Mouse (Mus musculus) hindbrain, embryonic 14.5 days (tissue): ENCODE measurements around the gene Mmp24. TPM values are rescaled to one million over a fixed set of nuclear protein-coding genes. Genes with fewer than 3 reads are reported as not detected.

Experiments
- ATAC-seq: fragments of 200-750 bp; cut with Nextera tagmentation; 2 replicates; pipeline ENCODE4 v1.8.0; 2017; ENCODE audit warnings: moderate number of reproducible peaks, mild to moderate bottlenecking, moderate TSS enrichment, moderate library complexity; ENCODE audit not compliant: low FRiP score
- DNase-seq: peaks from one replicate; pipeline ENCODE4 v3.0.0-alpha.2; 2015; ENCODE audit warnings: low spot score
- H3K27ac ChIP-seq: fragments of 300-500 bp; sonication (generic); 2 replicates; pipeline ENCODE4 v1.5.1; 2014; ENCODE audit warnings: mild to moderate bottlenecking, moderate library complexity
- H3K27me3 ChIP-seq: fragments of 300-500 bp; sonication (generic); 2 replicates; pipeline ENCODE4 v1.6.1; 2014; ENCODE audit warnings: mild to moderate bottlenecking, low read length, mixed read lengths; ENCODE audit not compliant: control insufficient read depth, insufficient read depth
- H3K36me3 ChIP-seq: fragments of 300-500 bp; sonication (generic); replicated peaks from 2 replicates; pipeline ENCODE4 v1.6.1; 2014; ENCODE audit not compliant: control insufficient read depth, insufficient read depth
- H3K4me1 ChIP-seq: fragments of 300-500 bp; sonication (generic); replicated peaks from 2 replicates; pipeline ENCODE4 v1.6.1; 2014; ENCODE audit warnings: antibody characterized with exemption, low read length, mixed read lengths; ENCODE audit not compliant: control insufficient read depth, insufficient read depth
- H3K4me2 ChIP-seq: fragments of 300-500 bp; sonication (generic); replicated peaks from 2 replicates; pipeline ENCODE4 v1.6.1; 2014; ENCODE audit warnings: mild to moderate bottlenecking, moderate library complexity
- H3K4me3 ChIP-seq: fragments of 300-500 bp; sonication (generic); replicated peaks from 2 replicates; pipeline ENCODE4 v1.5.1; 2014; ENCODE audit warnings: mild to moderate bottlenecking, low read length
- H3K9ac ChIP-seq: fragments of 300-500 bp; sonication (generic); 2 replicates; pipeline ENCODE4 v1.6.1; 2014
- H3K9me3 ChIP-seq: fragments of 300-500 bp; sonication (generic); 2 replicates; pipeline ENCODE4 v1.6.1; 2016; ENCODE audit warnings: low read length; ENCODE audit not compliant: control insufficient read depth
- WGBS: fragments of 180-500 bp; shearing (Covaris S2); extraction: QIAGEN DNeasy Blood & Tissue Kit; methylation state at CpG from one replicate; pipeline ENCODE4 v1.1.7; 2014; 5-methylcytosine and 5-hydroxymethylcytosine counted together
- polyA plus RNA-seq: library from polyadenylated mRNA; unstranded; fragments of >200 nt; fragmentation: Nextera tagmentation; extraction: Ambion mirVana; gene quantifications from 2 replicates; pipeline ENCODE4 v1.2.1, GENCODE M21; 2014

Gene Mmp24
- polyA plus RNA-seq, 1 experiment from 2014 or later = 17.9 TPM

DNA sequence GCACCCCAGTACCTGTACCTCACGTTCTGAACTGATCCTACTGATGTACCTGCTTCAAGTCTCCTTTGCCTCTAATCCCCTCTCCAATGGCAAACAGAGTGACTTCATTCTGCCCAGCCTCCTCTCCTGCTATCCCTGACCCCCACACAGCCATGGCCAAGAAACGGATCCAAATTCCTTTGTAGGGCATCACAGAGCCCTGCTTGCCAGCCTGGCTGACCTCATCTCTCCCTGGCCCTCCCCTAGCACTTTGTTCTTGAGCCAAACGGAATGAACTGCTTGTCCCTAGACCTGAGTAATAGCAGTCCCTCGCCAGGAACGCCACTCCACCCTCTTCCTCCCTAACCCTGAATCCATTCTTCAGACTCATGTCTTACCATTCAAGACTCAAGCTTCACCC lies 31.4 kb downstream of the Mmp24 start:
- Histone ChIP-seq H3K4me2 (no peak overlapping the region), H3K9ac (no peak overlapping the region), H3K4me1 (no peaks in the 10 kb centered on the region), H3K4me3 (no peak overlapping the region), H3K36me3 (peaks cover 39% of the 10 kb centered on the region; the same call in 1 of the 2 replicates), H3K27ac (no peak overlapping the region), H3K9me3 (no peaks in the 10 kb centered on the region), H3K27me3 (no peaks in the 10 kb centered on the region)
- no peak for DNase-seq
- 76% methylated on average over 5 of the region's 5 CpGs for WGBS
- ATAC-seq = no peak

GRCm38 (mm10) chr2:155807408-155807807 lies 32.3 kb downstream of the Mmp24 start:
- Histone ChIP-seq H3K9ac (no peak overlapping the region), H3K27ac (no peak overlapping the region), H3K4me2 (no peak overlapping the region), H3K9me3 (no peaks in the 10 kb centered on the region), H3K36me3 (peaks cover 38% of the 10 kb centered on the region; the same call in 1 of the 2 replicates), H3K4me1 (no peaks in the 10 kb centered on the region), H3K27me3 (no peaks in the 10 kb centered on the region), H3K4me3 (no peak overlapping the region)
- DNase-seq (no peak), ATAC-seq (no peak)
- 57% methylated on average over 4 of the region's 4 CpGs for whole genome bisulfite sequencing

DNA sequence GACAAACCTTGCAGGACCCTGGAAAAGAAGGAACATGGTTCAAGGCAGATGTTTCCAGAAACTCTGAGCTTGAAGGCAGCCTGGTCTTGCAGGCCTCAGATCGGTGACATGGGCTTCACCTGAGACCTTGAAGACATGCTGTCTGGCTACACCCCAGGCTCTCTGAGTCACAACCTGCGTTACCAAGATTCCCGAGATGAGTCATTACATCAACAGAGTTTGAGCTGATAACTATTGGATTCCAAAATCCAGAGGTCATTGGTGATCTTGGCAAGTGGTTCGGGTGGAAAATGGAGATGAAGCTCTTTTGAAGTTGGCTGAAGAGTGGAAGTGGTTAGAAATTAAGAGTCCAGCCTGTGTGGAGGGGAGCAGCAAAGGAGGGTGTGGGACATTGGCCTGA lies 34.5 kb downstream of the Mmp24 start:
- peaks cover 41% of the 10 kb centered on the region; the same call in 1 of the 2 replicates for H3K36me3 ChIP-seq
- H3K4me3 ChIP-seq = no peak overlapping the region
- no peak overlapping the region for H3K27ac ChIP-seq
- no peaks in the 10 kb centered on the region for H3K4me1 ChIP-seq
- no peak overlapping the region for H3K4me2 ChIP-seq
- DNase-seq (no peak), ATAC-seq (no peak)
- no peaks in the 10 kb centered on the region for H3K9me3 ChIP-seq
- 91% methylated on average over 4 of the region's 4 CpGs for WGBS
- H3K27me3 ChIP-seq = no peaks in the 10 kb centered on the region
- no peak overlapping the region for H3K9ac ChIP-seq

GRCm38 (mm10) chr2:155811821-155812396 lies 36.8 kb downstream of the Mmp24 start:
- no peak for ATAC-seq
- WGBS = 41% methylated on average over 16 of the region's 16 CpGs
- no peak overlapping the region for H3K27ac ChIP-seq
- DNase-seq = peak; percentile 79
- no peaks in the 10 kb centered on the region for H3K9me3 ChIP-seq
- H3K4me2 ChIP-seq = no peak overlapping the region
- no peak overlapping the region for H3K9ac ChIP-seq
- no peaks in the 10 kb centered on the region for H3K27me3 ChIP-seq
- peaks cover 63% of the 10 kb centered on the region for H3K36me3 ChIP-seq
- no peaks in the 10 kb centered on the region for H3K4me1 ChIP-seq
- H3K4me3 ChIP-seq = no peak overlapping the region

DNA sequence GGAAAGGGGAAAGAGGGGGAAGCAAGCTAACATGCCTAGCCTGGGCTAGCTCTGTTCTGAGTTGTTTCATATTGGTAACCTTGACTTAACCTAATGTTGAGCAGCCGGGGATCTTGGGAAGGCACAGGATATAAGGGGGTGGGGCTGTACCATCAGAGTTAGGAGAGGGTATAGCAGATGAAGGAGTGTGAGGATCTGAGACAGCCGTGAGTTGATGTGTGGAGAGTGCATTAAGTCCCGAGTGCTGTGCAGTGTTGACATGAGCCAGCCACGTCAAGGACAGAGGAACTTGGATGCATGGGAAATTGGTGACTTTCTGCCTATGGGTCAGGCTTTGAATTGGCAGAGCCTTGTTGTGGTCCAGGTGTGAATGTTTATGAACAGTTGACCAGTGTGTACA lies 37.5 kb downstream of the Mmp24 start:
- H3K9me3 ChIP-seq = no peaks in the 10 kb centered on the region
- no peaks in the 10 kb centered on the region for H3K27me3 ChIP-seq
- DNase-seq (no peak), ATAC-seq (no peak)
- H3K27ac ChIP-seq = no peak overlapping the region
- H3K36me3 ChIP-seq = peaks cover 63% of the 10 kb centered on the region
- H3K4me1 ChIP-seq = peaks cover under 1% of the 10 kb centered on the region; the same call in 1 of the 2 replicates
- H3K9ac ChIP-seq = no peak overlapping the region
- WGBS = 82% methylated on average over 4 of the region's 4 CpGs
- no peak overlapping the region for H3K4me2 ChIP-seq
- H3K4me3 ChIP-seq = no peak overlapping the region

GRCm38 (mm10) chr2:155814829-155815228 lies 39.7 kb downstream of the Mmp24 start:
- H3K9me3 ChIP-seq = no peaks in the 10 kb centered on the region
- WGBS = 31% methylated on average over 5 of the region's 5 CpGs
- no peak overlapping the region for H3K4me2 ChIP-seq
- H3K36me3 ChIP-seq = peaks cover 59% of the 10 kb centered on the region
- H3K4me3 ChIP-seq = no peak overlapping the region
- no peak overlapping the region for H3K9ac ChIP-seq
- DNase-seq (no peak), ATAC-seq (no peak)
- H3K4me1 ChIP-seq = peaks cover 16% of the 10 kb centered on the region
- no peak overlapping the region for H3K27ac ChIP-seq
- no peaks in the 10 kb centered on the region for H3K27me3 ChIP-seq

DNA sequence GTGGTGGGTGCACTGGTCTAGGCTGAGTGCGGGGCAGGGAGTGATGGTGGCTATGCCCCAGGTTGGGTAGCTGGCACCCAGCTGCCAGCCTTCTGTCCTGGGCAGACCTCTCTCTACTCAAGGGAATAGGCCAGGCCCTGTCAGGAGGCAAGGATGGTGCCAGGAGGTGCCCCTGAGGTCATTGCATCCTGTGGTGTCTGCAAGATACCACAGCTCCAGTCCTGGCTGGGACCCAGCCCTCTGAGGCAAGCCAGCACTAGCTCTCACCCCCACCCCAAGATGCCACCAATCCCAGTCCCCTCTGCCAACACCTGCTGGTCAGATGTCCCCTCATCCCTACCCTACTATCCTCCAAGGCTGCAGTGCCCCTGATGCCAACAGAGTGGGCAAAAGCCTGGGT lies 41.0 kb downstream of the Mmp24 start:
- ATAC-seq (no peak), DNase-seq (no peak)
- H3K27ac ChIP-seq = no peak overlapping the region
- peaks cover 16% of the 10 kb centered on the region for H3K4me1 ChIP-seq
- no peak overlapping the region for H3K4me3 ChIP-seq
- no peaks in the 10 kb centered on the region for H3K9me3 ChIP-seq
- no peak overlapping the region for H3K9ac ChIP-seq
- H3K27me3 ChIP-seq = no peaks in the 10 kb centered on the region
- WGBS = 94% methylated on average over 1 of the region's 1 CpGs
- peaks cover 64% of the 10 kb centered on the region for H3K36me3 ChIP-seq
- no peak overlapping the region for H3K4me2 ChIP-seq

DNA sequence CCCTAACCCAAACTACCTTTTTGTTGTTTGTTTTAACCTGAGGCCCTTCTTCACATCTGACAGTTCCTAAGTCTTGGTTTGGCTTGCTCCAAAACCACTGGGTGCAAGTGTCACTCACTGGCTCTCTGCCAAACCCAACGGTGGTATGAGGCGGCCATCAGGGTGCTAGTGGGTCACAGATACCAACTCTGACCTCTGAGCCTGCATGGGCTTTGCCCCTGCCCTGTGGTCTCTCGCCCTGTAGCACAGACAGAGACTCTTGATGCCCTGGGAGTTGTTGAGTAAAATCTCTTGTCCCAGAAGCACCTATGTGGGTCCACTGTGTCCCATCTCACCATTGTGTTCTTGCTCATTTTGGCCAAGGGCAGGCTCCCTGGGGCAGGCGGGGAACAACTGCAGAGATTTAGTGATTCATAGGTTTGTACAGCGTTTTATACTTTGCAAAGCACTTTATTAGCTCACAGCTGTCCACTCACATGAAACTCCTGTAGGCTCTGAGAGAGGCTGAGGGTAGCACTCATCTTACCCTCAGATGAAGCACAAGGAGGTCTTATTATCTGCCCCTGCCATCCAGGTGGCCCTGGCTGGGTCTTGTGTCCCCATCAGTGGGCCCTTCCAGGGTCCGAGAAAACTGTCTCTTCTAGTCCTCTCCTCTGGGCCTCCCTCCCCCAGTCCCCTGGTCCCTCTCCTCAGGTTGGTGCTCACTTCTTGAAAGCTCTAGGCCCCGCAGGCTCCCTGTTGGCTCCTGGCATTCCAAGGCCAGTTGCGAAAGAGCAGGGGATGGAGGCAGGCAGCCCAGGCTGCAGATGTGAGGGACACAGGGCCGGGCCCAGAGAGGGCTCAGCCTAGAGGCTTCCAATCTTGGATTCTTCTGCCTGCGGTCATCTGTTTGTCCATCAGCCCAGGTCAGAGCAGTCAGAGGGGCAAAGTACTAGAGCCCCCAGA lies 42.4 kb downstream of the Mmp24 start:
- Histone ChIP-seq H3K4me1 (peaks cover 16% of the 10 kb centered on the region), H3K4me2 (peak overlapping the region; percentile 92), H3K9me3 (no peaks in the 10 kb centered on the region), H3K4me3 (no peak overlapping the region), H3K9ac (peak overlapping the region; percentile 86), H3K36me3 (peaks cover 69% of the 10 kb centered on the region), H3K27ac (no peak overlapping the region), H3K27me3 (no peaks in the 10 kb centered on the region)
- 80% methylated on average over 10 of the region's 10 CpGs for WGBS
- DNase-seq (no peak), ATAC-seq (no peak)

DNA sequence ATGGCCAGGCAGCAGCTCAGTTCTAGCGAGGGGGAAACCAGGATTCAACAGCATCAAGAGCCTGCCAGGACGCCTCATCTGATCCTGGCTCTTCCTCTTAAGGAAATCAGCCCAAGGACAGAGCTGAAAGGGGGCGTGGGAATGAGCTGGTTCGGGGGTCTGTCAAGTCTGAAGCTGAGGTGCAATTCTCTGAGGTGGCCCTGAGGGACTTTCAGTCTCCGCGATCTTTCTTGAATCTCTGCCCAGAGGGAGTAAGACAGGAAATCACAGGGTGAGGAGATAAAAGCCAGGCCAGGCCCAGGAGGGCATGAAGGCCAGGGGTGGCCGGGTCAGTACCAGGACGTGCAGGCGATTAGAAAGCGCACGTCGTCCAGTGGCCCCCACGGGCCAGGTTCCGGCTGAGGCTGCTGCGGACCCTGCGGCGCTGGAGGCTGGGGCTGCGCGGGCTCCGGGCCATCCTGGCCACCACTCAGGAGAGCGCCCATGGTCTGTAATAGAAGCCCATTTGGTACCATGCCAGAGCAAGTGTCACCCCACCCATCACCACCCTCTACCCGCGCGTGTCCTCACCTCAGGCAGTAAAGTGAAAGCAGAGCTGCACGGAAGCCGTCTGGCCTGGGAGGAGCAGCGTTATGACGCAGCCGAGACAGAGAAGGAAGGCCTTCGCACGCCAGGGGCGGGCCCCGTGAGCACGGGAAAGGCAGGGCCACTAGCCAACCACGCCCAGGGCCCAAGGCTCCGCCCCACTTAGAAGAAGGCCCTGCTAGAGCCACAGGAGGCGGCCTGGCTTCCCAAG lies 43.7 kb downstream of the Mmp24 start:
- H3K4me3 ChIP-seq = peak overlapping the region; percentile 56
- DNase-seq (peak; percentile 85), ATAC-seq (peak; percentile 92)
- WGBS = 2% methylated on average over 35 of the region's 37 CpGs
- H3K27ac ChIP-seq = peak overlapping the region; percentile 87
- H3K4me1 ChIP-seq = peaks cover 16% of the 10 kb centered on the region
- peaks cover 78% of the 10 kb centered on the region for H3K36me3 ChIP-seq
- H3K27me3 ChIP-seq = no peaks in the 10 kb centered on the region
- peak overlapping the region; percentile 92 for H3K4me2 ChIP-seq
- peak overlapping the region; percentile 86 for H3K9ac ChIP-seq
- no peaks in the 10 kb centered on the region for H3K9me3 ChIP-seq
